Mouse (Mus musculus): ENCODE measurements around the gene Pou6f2. TPM values are rescaled to one million over a fixed set of nuclear protein-coding genes. Genes with fewer than 3 reads are reported as not detected.

Pou6f2 gene
- total RNA-seq, 2 experiments from 2014 or later: not detected

- no peak for ATAC-seq (ENCODE audit: poor library complexity, severe bottlenecking)
Measured at GRCm38 (mm10) chr13:18218566-18219234, 178.8 kb downstream of the Pou6f2 start.

GRCm38 (mm10) chr13:18211242-18211641 lies 186.2 kb downstream of the Pou6f2 start:
- ATAC-seq (ENCODE audit: poor library complexity, severe bottlenecking): no peak

GRCm38 (mm10) chr13:18204476-18205250 lies 192.8 kb downstream of the Pou6f2 start:
- no peak for ATAC-seq (ENCODE audit: poor library complexity, severe bottlenecking)

- no peak for ATAC-seq (ENCODE audit: poor library complexity, severe bottlenecking)
Measured at GRCm38 (mm10) chr13:18174003-18174402, 223.5 kb downstream of the Pou6f2 start.

GRCm38 (mm10) chr13:18173021-18173420 lies 224.5 kb downstream of the Pou6f2 start:
- no peak for ATAC-seq (ENCODE audit: poor library complexity, severe bottlenecking)

GRCm38 (mm10) chr13:18172334-18172733 lies 225.2 kb downstream of the Pou6f2 start:
- ATAC-seq (ENCODE audit: poor library complexity, severe bottlenecking): no peak

- no peak for ATAC-seq (ENCODE audit: poor library complexity, severe bottlenecking)
Measured at GRCm38 (mm10) chr13:18164182-18164581, 233.3 kb downstream of the Pou6f2 start.

GRCm38 (mm10) chr13:18160566-18160965 lies 236.9 kb downstream of the Pou6f2 start:
- ATAC-seq (ENCODE audit: poor library complexity, severe bottlenecking): no peak

GRCm38 (mm10) chr13:18153949-18154582 lies 243.4 kb downstream of the Pou6f2 start:
- no peak for ATAC-seq (ENCODE audit: poor library complexity, severe bottlenecking)

- no peak for ATAC-seq (ENCODE audit: poor library complexity, severe bottlenecking)
Measured at GRCm38 (mm10) chr13:18133646-18134045, 263.8 kb downstream of the Pou6f2 start.

GRCm38 (mm10) chr13:18133193-18133592 lies 264.3 kb downstream of the Pou6f2 start:
- no peak for ATAC-seq (ENCODE audit: poor library complexity, severe bottlenecking)

- ATAC-seq (ENCODE audit: poor library complexity, severe bottlenecking): no peak
Measured at GRCm38 (mm10) chr13:18131324-18131723, 266.2 kb downstream of the Pou6f2 start.

- no peak for ATAC-seq (ENCODE audit: poor library complexity, severe bottlenecking)
Measured at GRCm38 (mm10) chr13:18129697-18130096, 267.8 kb downstream of the Pou6f2 start.

- ATAC-seq (ENCODE audit: poor library complexity, severe bottlenecking): no peak
Measured at GRCm38 (mm10) chr13:18128826-18129225, 268.7 kb downstream of the Pou6f2 start.

GRCm38 (mm10) chr13:18128053-18128452 lies 269.4 kb downstream of the Pou6f2 start:
- ATAC-seq (ENCODE audit: poor library complexity, severe bottlenecking): no peak

- no peak for ATAC-seq (ENCODE audit: poor library complexity, severe bottlenecking)
Measured at GRCm38 (mm10) chr13:18126111-18126510, 271.4 kb downstream of the Pou6f2 start.

- no peak for ATAC-seq (ENCODE audit: poor library complexity, severe bottlenecking)
Measured at GRCm38 (mm10) chr13:18125226-18126000, 272.1 kb downstream of the Pou6f2 start.

GRCm38 (mm10) chr13:18124368-18124767 lies 273.1 kb downstream of the Pou6f2 start:
- ATAC-seq (ENCODE audit: poor library complexity, severe bottlenecking): no peak

GRCm38 (mm10) chr13:18120406-18120805 lies 277.1 kb downstream of the Pou6f2 start:
- no peak for ATAC-seq (ENCODE audit: poor library complexity, severe bottlenecking)

- no peak for ATAC-seq (ENCODE audit: poor library complexity, severe bottlenecking)
Measured at GRCm38 (mm10) chr13:18081443-18082119, 315.9 kb downstream of the Pou6f2 start.
